Mouse (Mus musculus) liver, adult 2 months (tissue): ENCODE data around the gene Clint1. TPM values are rescaled to one million over a fixed set of nuclear protein-coding genes. Genes with fewer than 3 reads are reported as not detected.

Experiments
- DNase-seq: peaks from one replicate; pipeline ENCODE4 v3.0.0-alpha.2; 2011; ENCODE audit warnings: low read depth, low spot score; ENCODE audit errors: extremely low read depth
- H3K27ac ChIP-seq: fragments of 200-500 bp; replicated peaks from 2 replicates; pipeline ENCODE4 v1.5.1; 2012; ENCODE audit warnings: low read depth, mild to moderate bottlenecking, control low read depth, inconsistent platforms, low read length; ENCODE audit not compliant: insufficient read depth
- H3K27me3 ChIP-seq: fragments of 200-500 bp; 2 replicates; pipeline ENCODE4 v1.6.1; 2012; ENCODE audit warnings: mild to moderate bottlenecking, moderate library complexity, low read length, inconsistent platforms; ENCODE audit not compliant: control insufficient read depth, insufficient read depth
- H3K36me3 ChIP-seq: fragments of 200-500 bp; 2 replicates; pipeline ENCODE4 v1.6.1; 2012; ENCODE audit warnings: low read length, inconsistent platforms; ENCODE audit not compliant: control insufficient read depth, insufficient read depth
- H3K4me1 ChIP-seq: fragments of 200-500 bp; 2 replicates; pipeline ENCODE4 v1.6.1; 2011; ENCODE audit warnings: low read length; ENCODE audit not compliant: control insufficient read depth, insufficient read depth
- H3K4me3 ChIP-seq: fragments of 200-500 bp; 2 replicates; pipeline ENCODE4 v1.5.1; 2011; ENCODE audit warnings: low read depth, mild to moderate bottlenecking, control low read depth, low read length, moderate library complexity; ENCODE audit not compliant: insufficient read depth
- H3K79me2 ChIP-seq: fragments of 200-500 bp; 2 replicates; pipeline ENCODE4 v1.6.1; 2012; ENCODE audit warnings: inconsistent platforms, mild to moderate bottlenecking, low read length, moderate library complexity; ENCODE audit not compliant: control insufficient read depth, insufficient read depth
- H3K9ac ChIP-seq: fragments of 200-500 bp; 2 replicates; pipeline ENCODE4 v1.6.1; 2012; ENCODE audit warnings: low read depth, mild to moderate bottlenecking, control low read depth, inconsistent platforms, low read length
- CTCF ChIP-seq: fragments of 200-500 bp; IDR thresholded peaks from 2 replicates; pipeline ENCODE4 v1.5.1; 2011; ENCODE audit warnings: low read depth, low read length, control low read depth
- POLR2A ChIP-seq: fragments of 200-500 bp; IDR thresholded peaks from 2 replicates; pipeline ENCODE4 v1.6.1; 2011; ENCODE audit warnings: low read length, control low read depth; ENCODE audit not compliant: insufficient read depth; ENCODE audit errors: extremely low read depth
- WGBS: fragments of 180-500 bp; shearing (Covaris S2); methylation state at CpG from one replicate; pipeline ENCODE4 v1.1.7; 2018; 5-methylcytosine and 5-hydroxymethylcytosine counted together
- polyA plus RNA-seq: library from polyadenylated mRNA; depleted of rRNA; stranded (reverse); fragments of >200 nt; gene quantifications from 2 replicates; pipeline ENCODE4 v1.2.3, GENCODE M21; 2012; rRNA removed
- total RNA-seq: library from RNA; depleted of rRNA; stranded (reverse); fragments of >200 nt; gene quantifications from 2 replicates; pipeline ENCODE4 v1.2.3, GENCODE M21; 2014; rRNA removed

Clint1 gene
- total and polyA plus RNA-seq, 2 experiments: 22.5 to 30.7 TPM

DNA sequence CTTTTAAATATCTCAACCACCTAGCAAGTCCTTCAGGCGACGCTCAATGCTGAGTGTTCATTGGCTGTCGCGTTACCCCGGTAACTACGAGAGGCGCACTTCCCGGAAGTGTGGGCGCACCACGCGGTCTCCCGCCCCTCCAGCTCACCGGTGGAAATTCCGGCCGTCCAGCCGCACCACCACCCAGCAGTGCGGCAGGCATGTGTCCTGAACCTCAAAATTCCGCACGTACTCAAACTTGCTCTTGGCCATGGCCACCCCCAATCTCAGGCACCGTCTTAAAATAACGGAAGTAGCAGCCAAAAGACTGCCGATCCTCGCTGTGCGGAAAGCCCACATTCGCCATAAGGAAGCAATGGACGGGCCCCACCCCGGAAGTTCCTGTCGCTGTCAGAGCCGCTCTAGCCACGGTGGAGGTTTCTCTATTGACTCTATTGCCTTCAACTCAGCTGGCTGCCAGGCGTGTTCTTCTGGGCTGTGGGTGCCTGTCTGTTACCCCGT is 103.3 kb downstream of the Clint1 start, which contains the start of gene Thg1l:
Thg1l (minus strand) TSS at position 368 of the 501 bp plus-strand sequence.
- under 1% methylated on average over 32 of the region's 32 CpGs for WGBS
- TF ChIP-seq POLR2A: no peak
- 0 out of 2 replicates have a peak, but pooled peaks have one; percentile 2 for TF ChIP-seq CTCF
- peaks cover 8% of the 10 kb centered on the region; the same call in 1 of the 2 replicates for H3K36me3 ChIP-seq
- peak within 1 kb of the TSS; percentile 91 for H3K9ac ChIP-seq
- peak within 1 kb of the TSS; percentile 97 for H3K27ac ChIP-seq
- H3K4me1 ChIP-seq: 0 out of 2 replicates have a peak, but pooled peaks cover 3% of the 10 kb centered on the region
- DNase-seq: peak; percentile 87
- H3K79me2 ChIP-seq: no peaks in the 10 kb centered on the region
- no peaks in the 10 kb centered on the region for H3K27me3 ChIP-seq
- peak within 1 kb of the TSS; percentile 94 for H3K4me3 ChIP-seq

DNA sequence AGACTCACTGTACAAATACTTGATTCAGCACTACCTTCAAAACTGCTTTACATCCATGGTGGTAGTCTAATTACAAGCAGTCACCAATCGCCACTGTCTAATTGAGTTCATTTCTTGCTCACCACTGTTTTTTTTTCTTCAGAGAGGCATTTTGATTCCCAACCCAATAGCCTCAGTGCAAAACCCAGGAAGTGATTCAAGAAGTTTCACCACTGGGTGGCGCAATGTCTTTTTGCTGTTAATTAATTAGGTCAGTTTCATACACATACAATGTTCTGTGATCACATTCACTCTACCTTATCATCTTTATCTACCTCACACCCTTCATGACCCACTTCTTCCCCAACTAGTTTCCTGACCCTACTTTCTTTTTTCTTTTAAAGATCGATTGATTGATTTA is 107.7 kb downstream of the Clint1 start:
- no peak for TF ChIP-seq CTCF
- TF ChIP-seq POLR2A: no peak
- Histone ChIP-seq H3K4me3 (no peak overlapping the region), H3K9ac (no peak overlapping the region), H3K27me3 (no peaks in the 10 kb centered on the region), H3K27ac (no peak overlapping the region), H3K4me1 (0 out of 2 replicates have a peak, but pooled peaks cover 3% of the 10 kb centered on the region), H3K79me2 (no peaks in the 10 kb centered on the region), H3K36me3 (no peaks in the 10 kb centered on the region)
- WGBS: 79% methylated on average over 3 of the region's 3 CpGs
- peak; percentile 10 for DNase-seq

DNA sequence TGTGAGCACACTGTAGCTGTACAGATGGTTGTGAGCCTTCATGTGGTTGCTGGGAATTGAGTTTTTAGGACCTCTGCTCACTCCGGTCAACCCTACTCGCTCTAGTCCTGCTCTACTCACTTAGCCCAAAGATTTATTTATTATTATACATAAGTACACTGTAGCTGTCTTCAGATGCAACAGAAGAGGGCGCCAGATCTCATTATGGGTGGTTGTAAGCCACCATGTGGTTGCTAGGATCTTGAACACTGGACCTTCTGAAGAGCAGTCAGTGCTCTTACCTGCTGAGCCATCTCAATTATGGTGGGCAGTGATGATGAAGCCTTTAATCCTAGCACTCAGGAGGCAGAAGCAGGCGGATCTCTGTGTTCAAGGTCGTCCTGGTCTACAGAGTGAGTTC is 108.2 kb downstream of the Clint1 start:
- 85% methylated on average over 5 of the region's 5 CpGs for WGBS
- TF ChIP-seq POLR2A: no peak
- no peak for TF ChIP-seq CTCF

More for the DNA sequence above, 108.2 kb downstream of the Clint1 start:
- DNase-seq: no peak
- no peaks in the 10 kb centered on the region for H3K4me1 ChIP-seq
- no peaks in the 10 kb centered on the region for H3K36me3 ChIP-seq
- H3K9ac ChIP-seq: no peak overlapping the region
- H3K4me3 ChIP-seq: no peak overlapping the region
- H3K79me2 ChIP-seq: no peaks in the 10 kb centered on the region
- H3K27ac ChIP-seq: no peak overlapping the region
- H3K27me3 ChIP-seq: no peaks in the 10 kb centered on the region

Other genes starting within 250 kb of the Clint1 start
- 0.65 and 1.1 TPM in 2 replicates for gene Lsm11, start 92.9 kb downstream of the Clint1 start, total RNA-seq
- 1.3 and 1.4 TPM in 2 replicates for gene Lsm11, start 92.9 kb downstream of the Clint1 start, polyA plus RNA-seq
- 2.6 and 3.0 TPM in 2 replicates for gene Thg1l, start 103.4 kb downstream of the Clint1 start, total RNA-seq
- 2.8 and 3.1 TPM in 2 replicates for gene Thg1l, start 103.4 kb downstream of the Clint1 start, polyA plus RNA-seq
- under 0.01 TPM in 1 of 2 replicates, not detected in the other for gene Sox30, start 128.3 kb downstream of the Clint1 start, total RNA-seq
- not detected in 2 replicates for gene Sox30, start 128.3 kb downstream of the Clint1 start, polyA plus RNA-seq
- gene Gm12166, start 200.3 kb downstream of the Clint1 start, total RNA-seq: 2.3 and 3.5 TPM in 2 replicates
- gene Gm12166, start 200.3 kb downstream of the Clint1 start, polyA plus RNA-seq: 6.2 and 7.0 TPM in 2 replicates
- gene Adam19, start 203.9 kb downstream of the Clint1 start, total RNA-seq: 0.47 and 0.55 TPM in 2 replicates
- 0.50 and 1.1 TPM in 2 replicates for gene Adam19, start 203.9 kb downstream of the Clint1 start, polyA plus RNA-seq